ENCODE assay signal across 30 mouse cellular contexts in genomic region chr2:5036411-5037076, GRCm38 (mm10). TPM values are rescaled to one million over a fixed set of nuclear protein-coding genes. Genes with fewer than 3 reads are reported as not detected.
A peak's percentile ranks its signal among the peaks of the same experiment; 100 is the strongest.
DNase-seq lines count a peak whose midpoint lies in the region; ATAC-seq and TF ChIP-seq lines count a peak whose summit lies in the region.
"Had no signal": no experiment of that assay in that cellular context is flagged by ENCODE, and none has a peak within 500 bp of the region (broad histone marks: within the 10 kb centered on the region; RNA-seq: fewer than 3 reads in every experiment).

No protein-coding gene starts in this region.

- no peak overlapping the region for H3K4me3 ChIP-seq in lung, adult 2 months (replicated peaks; ENCODE audit: extremely low read depth, low read depth, low read length)
- H3K4me3 ChIP-seq: embryonic facial prominence, embryonic 12.5 days; forebrain, embryonic 15.5 days; heart, adult 2 months; heart, embryonic 13.5 days; kidney, embryonic 15.5 days; layer of hippocampus, adult 2 months; limb, embryonic 10.5 days; limb, embryonic 15.5 days; liver, embryonic 15.5 days; midbrain, embryonic 13.5 days had no signal

- no peak for TF ChIP-seq POLR2A in lung, adult 2 months (IDR thresholded peaks at IDR 0.05; ENCODE audit: borderline replicate concordance, extremely low read depth, low read depth, low read length)

- TF ChIP-seq CTCF in lung, adult 2 months (IDR thresholded peaks at IDR 0.05; ENCODE audit: insufficient read depth, low read length): no peak

- no peaks in the 10 kb centered on the region for H3K27me3 ChIP-seq in splenic B cell, adult 2 months (ENCODE audit: control insufficient read depth, insufficient read depth, low read length, poor library complexity, severe bottlenecking)
- H3K27me3 ChIP-seq: embryonic facial prominence, embryonic 12.5 days; forebrain, embryonic 15.5 days; heart, embryonic 13.5 days; kidney, embryonic 15.5 days; limb, embryonic 15.5 days; liver, embryonic 15.5 days; midbrain, embryonic 13.5 days; Patski had no signal

- H3K4me1 ChIP-seq in lung, adult 2 months (ENCODE audit: control insufficient read depth, insufficient read depth, low read length): no peaks in the 10 kb centered on the region
- H3K4me1 ChIP-seq: embryonic facial prominence, embryonic 12.5 days; kidney, embryonic 15.5 days; limb, embryonic 10.5 days; limb, embryonic 15.5 days; midbrain, embryonic 13.5 days had no signal

- WGBS in lung, adult 2 months: 59% methylated on average over 10 of the region's 10 CpGs

- ATAC-seq in activated CD4-positive, CD25-positive, alpha-beta regulatory T cell, adult 4 months: peak; percentile 52
- ATAC-seq: forebrain, embryonic 15.5 days; midbrain, embryonic 13.5 days; Patski had no signal

- no peaks in the 10 kb centered on the region for H3K36me3 ChIP-seq in splenic B cell, adult 2 months (ENCODE audit: control insufficient read depth, insufficient read depth, low read length, poor library complexity, severe bottlenecking)
- H3K36me3 ChIP-seq: embryonic facial prominence, embryonic 12.5 days; forebrain, embryonic 15.5 days; kidney, embryonic 15.5 days; limb, embryonic 10.5 days; limb, embryonic 15.5 days; midbrain, embryonic 13.5 days had no signal

- intact Hi-C loops in left cerebral cortex, postnatal 4 days (cut with DNase I): no loop called here

- DNase-seq in lung, postnatal 36 days: peak; percentile 33
- no peak for DNase-seq in lung, adult 2 months
- DNase-seq in CD4-positive, CD25-positive, alpha-beta regulatory T cell, adult 2 months (ENCODE audit: low read depth, low spot score): peak; percentile 13
- DNase-seq in splenic B cell, adult 2 months (ENCODE audit: low read depth, low spot score): peak; percentile 29
- no peak for DNase-seq in left cerebral cortex, postnatal 4 days
- no peak for DNase-seq in kidney, postnatal 36 days
- DNase-seq: adrenal gland, postnatal 14 days; B cell, adult 2 months; cerebellum, adult 11-12 months; cerebellum, adult 9-11 months; embryo, embryonic 11 days; gastrocnemius, postnatal 25 days; heart, adult 2 months; heart, postnatal 10 days; kidney, adult 18-20 months; kidney, postnatal 25 days; right cerebral cortex, postnatal 14 days; thymus, adult 2 months; thymus, postnatal 4 days had no signal

RNA-seq across cellular contexts. Expression of gene Mcm10, which starts 24.0 kb away (rescaled TPM):
- polyA plus RNA-seq in lung, adult 2 months (2012; rRNA removed): 0.45 and 1.2 TPM in 2 replicates
- 10 to 100 TPM in 1 of 2 experiments, 1 to 10 TPM in 1; 7.7 to 12.3 TPM for polyA plus RNA-seq in activated CD4-positive, CD25-positive, alpha-beta regulatory T cell, adult 4 months (2017; shearing (Covaris generic))
- total RNA-seq in left cerebral cortex, postnatal 4 days (2021): 1 to 10 TPM; 3.4 to 4.0 TPM

RNA-seq across cellular contexts. Expression of gene Optn, which starts 27.3 kb away (rescaled TPM):
- 4.2 and 5.0 TPM in 2 replicates for polyA plus RNA-seq in lung, adult 2 months (2012; rRNA removed)
- 1 to 10 TPM in 1 of 2 experiments, under 1 TPM in 1; 0.98 to 1.5 TPM for polyA plus RNA-seq in activated CD4-positive, CD25-positive, alpha-beta regulatory T cell, adult 4 months (2017; shearing (Covaris generic))
- total RNA-seq in left cerebral cortex, postnatal 4 days (2021): 10 to 100 TPM; 20.8 to 24.9 TPM

Comparison
In these comparisons a context has a peak if more than half of its experiments do, and no peak if none do; other contexts are left out.
1. DNase-seq: peak in lung, postnatal 36 days (single experiment), CD4-positive, CD25-positive, alpha-beta regulatory T cell, adult 2 months (single experiment) and splenic B cell, adult 2 months (single experiment); none in lung, adult 2 months (single experiment), left cerebral cortex, postnatal 4 days (single experiment) and kidney, postnatal 36 days (0 of 2).